Mouse (Mus musculus): ENCODE data around the gene Fam186b. TPM values are rescaled to one million over a fixed set of nuclear protein-coding genes. Genes with fewer than 3 reads are reported as not detected.

The Fam186b gene
- total and polyA plus RNA-seq, 2 experiments from 2014 or later = 0.38 to 1.6 TPM

GRCm38 (mm10) chr15:99234326-99235010 lies 61.2 kb downstream of the Fam186b start:
- no peaks in the 10 kb centered on the region for H3K9me3 ChIP-seq (ENCODE audit: low read length)
- WGBS = 62% methylated on average over 12 of the region's 12 CpGs
- ATAC-seq (ENCODE audit: low FRiP score) (no peak), DNase-seq (ENCODE audit: low spot score) (no peak)
- H3K36me3 ChIP-seq (ENCODE audit: insufficient read depth, low read length) = no peaks in the 10 kb centered on the region
- no peak overlapping the region for H3K4me2 ChIP-seq (ENCODE audit: low read depth, low read length, poor library complexity, severe bottlenecking)
- no peak overlapping the region for H3K4me3 ChIP-seq (ENCODE audit: low read depth, low read length)
- no peak overlapping the region for H3K9ac ChIP-seq (replicated peaks; ENCODE audit: low read length, poor library complexity, severe bottlenecking)
- peaks cover 9% of the 10 kb centered on the region; the same call in 1 of the 2 replicates for H3K27me3 ChIP-seq (ENCODE audit: insufficient read depth, low read length)
- no peaks in the 10 kb centered on the region for H3K4me1 ChIP-seq (ENCODE audit: insufficient read depth, low read length)
- H3K27ac ChIP-seq (ENCODE audit: low read depth, low read length) = no peak overlapping the region
- TF ChIP-seq CTCF (IDR thresholded peaks at IDR 0.05) = no peak

GRCm38 (mm10) chr15:99233719-99234118 lies 62.0 kb downstream of the Fam186b start:
- no peak for ATAC-seq (ENCODE audit: low FRiP score)

GRCm38 (mm10) chr15:99231998-99232397 lies 63.7 kb downstream of the Fam186b start:
- H3K36me3 ChIP-seq (ENCODE audit: insufficient read depth, low read length) = no peaks in the 10 kb centered on the region
- 78% methylated on average over 10 of the region's 10 CpGs for WGBS
- TF ChIP-seq CTCF (IDR thresholded peaks at IDR 0.05) = no peak
- no peak for DNase-seq (ENCODE audit: low spot score)
- no peak overlapping the region for H3K4me3 ChIP-seq (ENCODE audit: low read depth, low read length)
- H3K9ac ChIP-seq (replicated peaks; ENCODE audit: low read length, poor library complexity, severe bottlenecking) = no peak overlapping the region
- H3K4me2 ChIP-seq (ENCODE audit: low read depth, low read length, poor library complexity, severe bottlenecking) = no peak overlapping the region
- H3K27ac ChIP-seq (ENCODE audit: low read depth, low read length) = no peak overlapping the region
- no peaks in the 10 kb centered on the region for H3K4me1 ChIP-seq (ENCODE audit: insufficient read depth, low read length)
- no peaks in the 10 kb centered on the region for H3K9me3 ChIP-seq (ENCODE audit: low read length)
- no peak for ATAC-seq (ENCODE audit: low FRiP score)
- peaks cover 33% of the 10 kb centered on the region for H3K27me3 ChIP-seq (ENCODE audit: insufficient read depth, low read length)

More at GRCm38 (mm10) chr15:99233719-99234118, 62.0 kb downstream of the Fam186b start:
- H3K27ac ChIP-seq (ENCODE audit: low read depth, low read length) = no peak overlapping the region
- H3K27me3 ChIP-seq (ENCODE audit: insufficient read depth, low read length) = peaks cover 16% of the 10 kb centered on the region
- no peak for DNase-seq (ENCODE audit: low spot score)
- TF ChIP-seq CTCF (IDR thresholded peaks at IDR 0.05) = no peak
- H3K9me3 ChIP-seq (ENCODE audit: low read length) = no peaks in the 10 kb centered on the region
- no peaks in the 10 kb centered on the region for H3K36me3 ChIP-seq (ENCODE audit: insufficient read depth, low read length)
- no peaks in the 10 kb centered on the region for H3K4me1 ChIP-seq (ENCODE audit: insufficient read depth, low read length)
- 62% methylated on average over 17 of the region's 17 CpGs for WGBS
- no peak overlapping the region for H3K4me3 ChIP-seq (ENCODE audit: low read depth, low read length)
- H3K9ac ChIP-seq (replicated peaks; ENCODE audit: low read length, poor library complexity, severe bottlenecking) = no peak overlapping the region
- no peak overlapping the region for H3K4me2 ChIP-seq (ENCODE audit: low read depth, low read length, poor library complexity, severe bottlenecking)

DNA sequence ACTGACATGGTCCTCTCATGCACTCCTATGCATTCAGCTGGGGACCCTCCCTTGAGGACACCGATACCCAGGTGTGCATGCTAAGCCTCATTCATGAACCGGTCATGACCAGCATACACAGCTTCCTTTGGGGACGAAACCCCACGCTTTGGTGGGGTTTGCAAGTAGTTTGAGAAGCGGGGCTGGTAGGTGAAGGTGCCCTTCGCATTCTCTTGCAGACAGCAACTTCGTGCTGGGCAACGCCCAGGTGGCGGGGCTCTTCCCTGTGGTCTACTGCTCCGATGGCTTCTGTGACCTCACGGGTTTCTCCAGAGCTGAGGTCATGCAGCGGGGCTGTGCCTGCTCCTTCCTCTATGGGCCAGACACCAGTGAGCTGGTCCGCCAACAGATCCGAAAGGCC lies 69.6 kb downstream of the Fam186b start:
- no peak overlapping the region for H3K4me2 ChIP-seq (ENCODE audit: low read depth, low read length, poor library complexity, severe bottlenecking)
- 18% methylated on average over 14 of the region's 14 CpGs for WGBS

DNA sequence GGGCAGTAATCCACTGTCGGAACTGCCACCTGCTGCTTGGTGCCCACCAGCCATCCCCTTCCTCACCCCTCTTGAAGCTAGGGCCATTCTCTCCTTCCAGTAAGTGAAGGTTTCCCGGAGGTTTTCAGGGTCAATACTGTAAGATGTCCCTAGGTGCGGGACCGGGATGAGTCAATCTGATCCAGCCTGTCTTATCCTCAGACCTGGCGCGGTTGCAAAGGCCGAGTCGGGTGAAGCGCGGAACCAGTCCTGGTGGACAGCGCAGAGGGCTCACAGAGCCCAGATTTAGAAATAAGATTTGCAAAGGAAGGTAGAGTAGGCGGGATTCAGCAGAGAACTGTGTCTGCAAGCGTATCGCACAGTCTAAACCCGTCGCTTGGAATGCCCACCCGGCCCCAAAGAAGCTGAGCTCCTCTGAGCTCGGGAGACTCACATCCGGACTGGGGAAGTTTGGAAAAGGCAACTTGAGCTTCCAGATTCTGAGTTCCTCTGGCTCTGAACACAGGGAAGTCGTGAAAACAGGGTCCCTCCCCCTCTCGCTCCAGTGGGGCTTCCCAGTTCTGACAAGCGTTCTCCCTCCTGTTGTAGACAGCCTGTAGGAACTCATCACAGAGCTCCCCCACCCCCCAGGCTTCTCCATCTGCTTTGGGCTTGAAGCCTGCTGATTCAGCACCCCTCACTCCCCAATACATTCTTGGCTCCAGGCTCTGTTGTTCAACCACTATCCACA lies 70.4 kb downstream of the Fam186b start:
- Histone ChIP-seq H3K4me2 (ENCODE audit: low read depth, low read length, poor library complexity, severe bottlenecking) (no peak overlapping the region), H3K27ac (ENCODE audit: low read depth, low read length) (no peak overlapping the region), H3K9me3 (ENCODE audit: low read length) (no peaks in the 10 kb centered on the region), H3K9ac (replicated peaks; ENCODE audit: low read length, poor library complexity, severe bottlenecking) (no peak overlapping the region), H3K27me3 (ENCODE audit: insufficient read depth, low read length) (peaks cover 80% of the 10 kb centered on the region), H3K4me3 (ENCODE audit: low read depth, low read length) (peak overlapping the region; percentile 38), H3K36me3 (ENCODE audit: insufficient read depth, low read length) (no peaks in the 10 kb centered on the region), H3K4me1 (ENCODE audit: insufficient read depth, low read length) (peaks cover 12% of the 10 kb centered on the region)
- no peak for ATAC-seq (ENCODE audit: low FRiP score)
- no peak for TF ChIP-seq CTCF (IDR thresholded peaks at IDR 0.05)
- DNase-seq (ENCODE audit: low spot score) = no peak
- WGBS = 3% methylated on average over 22 of the region's 22 CpGs

More for the DNA sequence above, 69.6 kb downstream of the Fam186b start:
- Histone ChIP-seq H3K27me3 (ENCODE audit: insufficient read depth, low read length) (peaks cover 80% of the 10 kb centered on the region), H3K9me3 (ENCODE audit: low read length) (no peaks in the 10 kb centered on the region), H3K9ac (replicated peaks; ENCODE audit: low read length, poor library complexity, severe bottlenecking) (no peak overlapping the region), H3K4me3 (ENCODE audit: low read depth, low read length) (0 out of 2 replicates have a peak overlapping the region, but pooled peaks have one; percentile 2), H3K36me3 (ENCODE audit: insufficient read depth, low read length) (no peaks in the 10 kb centered on the region), H3K4me1 (ENCODE audit: insufficient read depth, low read length) (peaks cover 12% of the 10 kb centered on the region), H3K27ac (ENCODE audit: low read depth, low read length) (no peak overlapping the region)
- no peak for TF ChIP-seq CTCF (IDR thresholded peaks at IDR 0.05)
- no peak for ATAC-seq (ENCODE audit: low FRiP score)
- DNase-seq (ENCODE audit: low spot score) = no peak
